Mouse (Mus musculus): Measurements from ENCODE around the gene Tmub2. TPM values are rescaled to one million over a fixed set of nuclear protein-coding genes. Genes with fewer than 3 reads are reported as not detected.

Tmub2 gene
- polyA plus RNA-seq, 1 experiment: 59.7 TPM

- TF ChIP-seq CTCF (conservative IDR thresholded peaks at IDR 0.05; ENCODE audit: insufficient read depth, insufficient read length, low read depth, low read length) (no peak), POLR2A (IDR thresholded peaks at IDR 0.05; ENCODE audit: low read depth, low read length) (no peak)
- Histone ChIP-seq H3K27me3 (replicated peaks; ENCODE audit: control insufficient read depth, insufficient read depth, low read length) (no peaks in the 10 kb centered on the region), H3K4me3 (ENCODE audit: insufficient read depth, low read depth, low read length) (peak overlapping the region; percentile 95), H3K27ac (ENCODE audit: insufficient read depth, low read depth, low read length) (peak overlapping the region; percentile 94), H3K4me1 (ENCODE audit: control insufficient read depth, insufficient read depth, low read length) (0 out of 2 replicates have a peak, but pooled peaks cover 11% of the 10 kb centered on the region), H3K36me3 (ENCODE audit: control insufficient read depth, insufficient read depth, low read length) (no peaks in the 10 kb centered on the region; the same call in 1 of the 2 replicates)
- WGBS: 3% methylated on average over 84 of the region's 84 CpGs
- DNase-seq: peak; percentile 67
Measured at GRCm38 (mm10) chr11:102318576-102319409, 34.1 kb downstream of the Tmub2 start.

GRCm38 (mm10) chr11:102319410-102319792, 34.7 kb downstream of the Tmub2 start, which contains the start of gene Ubtf:
Gene Ubtf, minus strand, starts transcription at chr11:102319742.
- peak; percentile 13 for TF ChIP-seq POLR2A (IDR thresholded peaks at IDR 0.05; ENCODE audit: low read depth, low read length)
- TF ChIP-seq CTCF (conservative IDR thresholded peaks at IDR 0.05; ENCODE audit: insufficient read depth, insufficient read length, low read depth, low read length): no peak
- Histone ChIP-seq H3K27ac (ENCODE audit: insufficient read depth, low read depth, low read length) (peak within 1 kb of the TSS; percentile 94), H3K36me3 (ENCODE audit: control insufficient read depth, insufficient read depth, low read length) (no peaks in the 10 kb centered on the region), H3K27me3 (replicated peaks; ENCODE audit: control insufficient read depth, insufficient read depth, low read length) (no peaks in the 10 kb centered on the region), H3K4me1 (ENCODE audit: control insufficient read depth, insufficient read depth, low read length) (0 out of 2 replicates have a peak, but pooled peaks cover 11% of the 10 kb centered on the region), H3K4me3 (ENCODE audit: insufficient read depth, low read depth, low read length) (peak within 1 kb of the TSS; percentile 95)
- DNase-seq: peak; percentile 88
- 1% methylated on average over 25 of the region's 25 CpGs for WGBS

- WGBS: under 1% methylated on average over 38 of the region's 38 CpGs
- H3K36me3 ChIP-seq (ENCODE audit: control insufficient read depth, insufficient read depth, low read length): no peaks in the 10 kb centered on the region
- H3K4me1 ChIP-seq (ENCODE audit: control insufficient read depth, insufficient read depth, low read length): 0 out of 2 replicates have a peak, but pooled peaks cover 11% of the 10 kb centered on the region
- DNase-seq: peak; percentile 94
- no peaks in the 10 kb centered on the region for H3K27me3 ChIP-seq (replicated peaks; ENCODE audit: control insufficient read depth, insufficient read depth, low read length)
- H3K4me3 ChIP-seq (ENCODE audit: insufficient read depth, low read depth, low read length): peak overlapping the region; percentile 56
- TF ChIP-seq POLR2A (IDR thresholded peaks at IDR 0.05; ENCODE audit: low read depth, low read length) (peak; percentile 90), CTCF (conservative IDR thresholded peaks at IDR 0.05; ENCODE audit: insufficient read depth, insufficient read length, low read depth, low read length) (no peak)
- peak overlapping the region; percentile 85 for H3K27ac ChIP-seq (ENCODE audit: insufficient read depth, low read depth, low read length)
Measured at GRCm38 (mm10) chr11:102319941-102320685, 35.4 kb downstream of the Tmub2 start.

GRCm38 (mm10) chr11:102320686-102321005, 35.9 kb downstream of the Tmub2 start:
- DNase-seq: peak; percentile 74
- no peaks in the 10 kb centered on the region for H3K27me3 ChIP-seq (replicated peaks; ENCODE audit: control insufficient read depth, insufficient read depth, low read length)
- H3K4me1 ChIP-seq (ENCODE audit: control insufficient read depth, insufficient read depth, low read length): 0 out of 2 replicates have a peak, but pooled peaks cover 6% of the 10 kb centered on the region
- no peaks in the 10 kb centered on the region for H3K36me3 ChIP-seq (ENCODE audit: control insufficient read depth, insufficient read depth, low read length)
- TF ChIP-seq CTCF (conservative IDR thresholded peaks at IDR 0.05; ENCODE audit: insufficient read depth, insufficient read length, low read depth, low read length): no peak
- TF ChIP-seq POLR2A (IDR thresholded peaks at IDR 0.05; ENCODE audit: low read depth, low read length): no peak
- peak overlapping the region; percentile 79 for H3K27ac ChIP-seq (ENCODE audit: insufficient read depth, low read depth, low read length)
- H3K4me3 ChIP-seq (ENCODE audit: insufficient read depth, low read depth, low read length): peak overlapping the region; percentile 35
- WGBS: 12% methylated on average over 10 of the region's 10 CpGs

GRCm38 (mm10) chr11:102321931-102322330, 37.2 kb downstream of the Tmub2 start:
- peak; percentile 0 for DNase-seq
- 91% methylated on average over 6 of the region's 6 CpGs for WGBS

GRCm38 (mm10) chr11:102323516-102323915, 38.8 kb downstream of the Tmub2 start:
- Histone ChIP-seq H3K27me3 (replicated peaks; ENCODE audit: control insufficient read depth, insufficient read depth, low read length) (no peaks in the 10 kb centered on the region; the same call in 1 of the 2 replicates), H3K4me1 (ENCODE audit: control insufficient read depth, insufficient read depth, low read length) (no peaks in the 10 kb centered on the region), H3K4me3 (ENCODE audit: insufficient read depth, low read depth, low read length) (no peak overlapping the region), H3K36me3 (ENCODE audit: control insufficient read depth, insufficient read depth, low read length) (no peaks in the 10 kb centered on the region), H3K27ac (ENCODE audit: insufficient read depth, low read depth, low read length) (no peak overlapping the region)
- 87% methylated on average over 1 of the region's 1 CpGs for whole genome bisulfite sequencing
- TF ChIP-seq CTCF (conservative IDR thresholded peaks at IDR 0.05; ENCODE audit: insufficient read depth, insufficient read length, low read depth, low read length) (no peak), POLR2A (IDR thresholded peaks at IDR 0.05; ENCODE audit: low read depth, low read length) (no peak)
- DNase-seq: peak; percentile 0

More at GRCm38 (mm10) chr11:102321931-102322330, 37.2 kb downstream of the Tmub2 start:
- Histone ChIP-seq H3K4me1 (ENCODE audit: control insufficient read depth, insufficient read depth, low read length) (no peaks in the 10 kb centered on the region), H3K27ac (ENCODE audit: insufficient read depth, low read depth, low read length) (no peak overlapping the region), H3K36me3 (ENCODE audit: control insufficient read depth, insufficient read depth, low read length) (no peaks in the 10 kb centered on the region), H3K27me3 (replicated peaks; ENCODE audit: control insufficient read depth, insufficient read depth, low read length) (no peaks in the 10 kb centered on the region), H3K4me3 (ENCODE audit: insufficient read depth, low read depth, low read length) (no peak overlapping the region)
- TF ChIP-seq CTCF (conservative IDR thresholded peaks at IDR 0.05; ENCODE audit: insufficient read depth, insufficient read length, low read depth, low read length) (no peak), POLR2A (IDR thresholded peaks at IDR 0.05; ENCODE audit: low read depth, low read length) (no peak)

- Histone ChIP-seq H3K27me3 (replicated peaks; ENCODE audit: control insufficient read depth, insufficient read depth, low read length) (no peaks in the 10 kb centered on the region; the same call in 1 of the 2 replicates), H3K4me3 (ENCODE audit: insufficient read depth, low read depth, low read length) (no peak overlapping the region), H3K27ac (ENCODE audit: insufficient read depth, low read depth, low read length) (no peak overlapping the region), H3K36me3 (ENCODE audit: control insufficient read depth, insufficient read depth, low read length) (no peaks in the 10 kb centered on the region), H3K4me1 (ENCODE audit: control insufficient read depth, insufficient read depth, low read length) (no peaks in the 10 kb centered on the region)
- 61% methylated on average over 5 of the region's 5 CpGs for whole genome bisulfite sequencing
- TF ChIP-seq POLR2A (IDR thresholded peaks at IDR 0.05; ENCODE audit: low read depth, low read length) (no peak), CTCF (conservative IDR thresholded peaks at IDR 0.05; ENCODE audit: insufficient read depth, insufficient read length, low read depth, low read length) (no peak)
- DNase-seq: no peak
Measured at GRCm38 (mm10) chr11:102327250-102327649, 42.5 kb downstream of the Tmub2 start.
